ENCODE assay signal across 8 mouse cellular contexts in genomic region chr2:118882840-118883679, GRCm38 (mm10). TPM values are rescaled to one million over a fixed set of nuclear protein-coding genes. Genes with fewer than 3 reads are reported as not detected.
DNase-seq lines count a peak whose midpoint lies in the region; ATAC-seq and TF ChIP-seq lines count a peak whose summit lies in the region.

No protein-coding gene starts in this region.

- H3K27ac ChIP-seq in forebrain, embryonic 12.5 days: no peak overlapping the region

- H3K27me3 ChIP-seq in E14TG2a.4 (ENCODE audit: insufficient read depth, low read length): peaks cover 39% of the 10 kb centered on the region
- peaks cover 34% of the 10 kb centered on the region for H3K27me3 ChIP-seq in forebrain, embryonic 12.5 days

- intact Hi-C loops in heart, postnatal 14 days (cut with DNase I): loop anchor here (1.0 to 5.0 kb wide), 5 partner anchors 93 to 396 kb away; partner anchors contain the start of gene Inafm2

- ATAC-seq in cerebellum, adult (ENCODE audit: insufficient number of reproducible peaks, low FRiP score, low TSS enrichment): peak; percentile 79
- ATAC-seq in forebrain, embryonic 12.5 days (ENCODE audit: low FRiP score): peak; percentile 85
- peak; percentile 69 for ATAC-seq in neutrophil, adult 5-6 weeks (ENCODE audit: extremely low read depth, insufficient number of reproducible peaks, low FRiP score, poor library complexity, severe bottlenecking)

- H3K9me3 ChIP-seq in E14TG2a.4 (ENCODE audit: low read length): no peaks in the 10 kb centered on the region
- no peaks in the 10 kb centered on the region for H3K9me3 ChIP-seq in forebrain, embryonic 12.5 days

- no peak for TF ChIP-seq POLR2A in lung, adult 2 months (IDR thresholded peaks at IDR 0.05; ENCODE audit: borderline replicate concordance, extremely low read depth, low read depth, low read length)

- peaks cover 39% of the 10 kb centered on the region for H3K4me1 ChIP-seq in E14TG2a.4 (replicated peaks; ENCODE audit: low read depth, low read length)
- peaks cover 10% of the 10 kb centered on the region for H3K4me1 ChIP-seq in forebrain, embryonic 12.5 days
- H3K4me1 ChIP-seq in lung, adult 2 months (ENCODE audit: control insufficient read depth, insufficient read depth, low read length): no peaks in the 10 kb centered on the region

- peak overlapping the region; percentile 68 for H3K4me2 ChIP-seq in forebrain, embryonic 12.5 days

- H3K9ac ChIP-seq in forebrain, embryonic 12.5 days: peak overlapping the region; percentile 50

- H3K36me3 ChIP-seq in E14TG2a.4 (ENCODE audit: insufficient read depth, low read length): 0 out of 2 replicates have a peak, but pooled peaks cover 4% of the 10 kb centered on the region
- H3K36me3 ChIP-seq in forebrain, embryonic 12.5 days (replicated peaks): peaks cover 16% of the 10 kb centered on the region

- peak; percentile 89 to 94 for DNase-seq in heart, postnatal 14 days
- peak; percentile 83 to 92 for DNase-seq in layer of hippocampus, adult 18-20 months (ENCODE audit: low spot score in 2 of 2)
- DNase-seq in lung, adult 2 months: peak; percentile 92
- DNase-seq in thymus, adult 18-20 months: peak; percentile 62 to 69

- peak overlapping the region; percentile 73 for H3K4me3 ChIP-seq in E14TG2a.4 (replicated peaks; ENCODE audit: low read length)
- H3K4me3 ChIP-seq in forebrain, embryonic 12.5 days (replicated peaks): peak overlapping the region; percentile 37
- peak overlapping the region; percentile 46 for H3K4me3 ChIP-seq in lung, adult 2 months (replicated peaks; ENCODE audit: extremely low read depth, low read depth, low read length)

- 2% methylated on average over 32 of the region's 32 CpGs for WGBS in forebrain, embryonic 12.5 days
- WGBS in lung, adult 2 months: 3% methylated on average over 32 of the region's 32 CpGs

- TF ChIP-seq CTCF in E14TG2a.4 (conservative IDR thresholded peaks at IDR 0.05; ENCODE audit: low read length): peak; percentile 85
- TF ChIP-seq CTCF in lung, adult 2 months (IDR thresholded peaks at IDR 0.05; ENCODE audit: insufficient read depth, low read length): peak; percentile 85

RNA-seq across cellular contexts. Expression of gene Bahd1, which starts 17.1 kb away (rescaled TPM):
- polyA plus RNA-seq in forebrain, embryonic 12.5 days (2016; fragmentation: Nextera tagmentation; extraction: Ambion mirVana): 5.5 TPM in 2 replicates
- 10 to 100 TPM; 15.9 to 17.7 TPM for total RNA-seq in heart, postnatal 14 days (2021)
- total RNA-seq in layer of hippocampus, adult 18-20 months (2021): 10 to 100 TPM; 65.2 to 68.1 TPM
- polyA plus RNA-seq in lung, adult 2 months (2012; rRNA removed): 18.7 and 21.0 TPM in 2 replicates
- 15.2 and 16.2 TPM in 2 replicates for total RNA-seq in neutrophil, adult 5-6 weeks (2017)

RNA-seq across cellular contexts. Expression of gene Ivd, which starts 21.3 kb away (rescaled TPM):
- 50.8 and 56.3 TPM in 2 replicates for polyA plus RNA-seq in forebrain, embryonic 12.5 days (2016; fragmentation: Nextera tagmentation; extraction: Ambion mirVana)
- total RNA-seq in heart, postnatal 14 days (2021): 100 to 1,000 TPM; 150 to 163 TPM
- total RNA-seq in layer of hippocampus, adult 18-20 months (2021): 100 to 1,000 TPM in 1 of 2 experiments, 10 to 100 TPM in 1; 94.5 to 101 TPM
- polyA plus RNA-seq in lung, adult 2 months (2012; rRNA removed): 56.4 and 77.5 TPM in 2 replicates
- 36.6 and 47.0 TPM in 2 replicates for total RNA-seq in neutrophil, adult 5-6 weeks (2017)

RNA-seq across cellular contexts. Expression of gene Chst14, which starts 43.2 kb away (rescaled TPM):
- polyA plus RNA-seq in forebrain, embryonic 12.5 days (2016; fragmentation: Nextera tagmentation; extraction: Ambion mirVana): 12.9 and 14.7 TPM in 2 replicates
- 10 to 100 TPM; 10.2 to 11.3 TPM for total RNA-seq in heart, postnatal 14 days (2021)
- 1 to 10 TPM; 3.2 to 3.3 TPM for total RNA-seq in layer of hippocampus, adult 18-20 months (2021)
- polyA plus RNA-seq in lung, adult 2 months (2012; rRNA removed): 22.3 and 28.4 TPM in 2 replicates
- total RNA-seq in neutrophil, adult 5-6 weeks (2017): 0.81 and 2.2 TPM in 2 replicates
